Mouse (Mus musculus) frontal cortex, adult (tissue): Measurements from ENCODE around the gene Spem2.
"Not testable (repeated sequence)": the region's sequence is repeated elsewhere in the genome, so short reads cannot be mapped to it uniquely, and the experiment has no call there.

ENCODE experiments used
- ATAC-seq: cut with Nextera tagmentation; 2 replicates; pipeline ENCODE4 v1.9.2; 2017; ENCODE audit warnings: mild to moderate bottlenecking, moderate library complexity, mixed read lengths; ENCODE audit not compliant: low TSS enrichment

Gene Spem2

DNA sequence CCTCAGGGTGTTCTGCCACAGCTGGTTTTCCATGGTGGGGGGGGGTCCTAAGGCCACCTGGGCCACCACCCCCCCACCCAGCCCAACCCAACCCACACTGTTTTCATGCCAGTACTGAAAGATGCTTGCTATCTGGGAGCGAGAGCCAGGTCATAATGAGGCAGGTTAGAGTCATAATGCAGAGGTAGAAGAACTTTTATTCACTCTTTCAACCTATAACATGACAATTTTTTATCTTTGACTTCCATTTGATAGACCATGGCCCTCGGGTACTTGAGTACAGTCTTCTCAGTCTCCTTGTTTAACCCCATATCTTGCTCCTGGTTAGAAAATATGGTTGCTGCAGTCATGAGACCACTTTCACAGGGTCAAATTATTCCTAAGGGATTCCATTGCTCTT, at the start of gene Spem2:
Gene Spem2, minus strand, starts transcription at position 101 of the 400 bp plus-strand sequence.
- ATAC-seq, result no peak

DNA sequence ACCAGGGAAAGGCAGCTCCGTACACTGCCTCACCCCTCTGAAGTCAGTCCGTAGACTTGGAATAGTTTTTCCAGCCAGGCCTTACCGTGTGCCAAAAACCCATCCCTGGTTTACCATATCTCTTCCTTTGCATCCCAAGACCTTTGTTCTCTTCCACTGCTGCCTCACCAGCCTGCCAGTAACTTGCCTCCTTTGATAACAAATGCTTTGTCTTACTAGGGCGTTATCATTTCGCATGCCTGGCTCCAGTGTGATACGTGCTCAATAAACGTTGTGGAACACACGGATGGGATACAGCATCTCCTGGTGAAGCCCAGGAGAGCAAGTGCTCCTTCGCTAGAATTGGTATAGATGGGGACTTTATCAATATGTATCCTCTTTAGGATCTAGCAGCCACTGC, 49.1 kb upstream of the Spem2 start:
- no peak for ATAC-seq

- no peak for ATAC-seq
Observed at GRCm38 (mm10) chr11:69865561-69865960, 47.3 kb upstream of the Spem2 start.

DNA sequence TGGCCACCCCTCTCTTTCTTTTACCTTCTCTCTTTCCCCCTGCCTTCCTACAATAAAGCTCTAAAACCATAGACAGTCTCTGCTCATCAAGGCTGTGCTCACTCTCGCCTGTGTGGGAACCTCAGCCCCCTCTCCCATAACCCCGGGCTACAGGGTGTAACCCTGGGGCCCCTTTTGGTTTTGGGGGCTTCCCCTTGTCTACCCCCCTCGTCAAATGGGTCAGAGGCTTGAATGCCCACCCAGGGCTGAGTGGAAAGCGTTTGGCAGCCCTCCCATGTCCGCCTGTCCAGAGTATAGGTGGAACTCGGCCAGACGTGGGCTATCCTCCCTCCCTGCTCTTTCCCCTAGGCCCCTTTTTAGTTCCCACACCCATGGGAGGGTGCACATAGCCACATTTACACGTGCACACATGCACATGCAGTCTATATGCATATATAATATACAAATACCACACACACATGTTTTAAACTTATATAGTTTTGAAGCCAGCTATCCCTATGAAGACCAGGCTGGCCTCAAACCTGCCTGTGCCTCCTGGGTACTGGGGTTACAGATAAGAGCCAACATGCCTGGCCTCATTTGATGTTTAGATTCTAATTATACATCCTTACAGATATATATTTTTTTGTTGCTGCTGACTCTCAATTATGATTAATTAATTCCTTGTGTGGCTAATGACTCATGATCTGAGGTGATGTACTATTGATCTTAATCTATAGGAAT, 46.0 kb upstream of the Spem2 start:
- no peak for ATAC-seq

DNA sequence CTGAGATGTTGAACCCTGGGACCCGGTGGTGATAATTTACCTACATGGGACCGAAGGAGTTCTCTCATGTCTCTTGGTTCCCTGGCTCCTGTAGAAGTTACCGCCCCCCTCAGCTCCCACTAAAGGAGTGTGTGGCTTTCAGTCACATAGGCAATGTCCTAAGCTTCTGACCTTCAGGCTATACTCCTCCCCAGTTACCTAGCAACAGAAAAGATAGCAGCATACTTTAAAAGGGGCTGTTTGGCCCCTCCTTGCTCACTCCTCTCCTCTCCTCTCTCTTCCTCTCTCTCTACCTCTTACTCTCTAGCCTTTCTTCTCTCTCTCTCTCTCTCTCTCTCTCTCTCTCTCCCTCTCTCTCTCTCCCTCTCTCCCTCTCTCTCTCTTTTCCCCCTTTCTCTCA, 45.5 kb upstream of the Spem2 start:
- not testable (repeated sequence) for ATAC-seq

DNA sequence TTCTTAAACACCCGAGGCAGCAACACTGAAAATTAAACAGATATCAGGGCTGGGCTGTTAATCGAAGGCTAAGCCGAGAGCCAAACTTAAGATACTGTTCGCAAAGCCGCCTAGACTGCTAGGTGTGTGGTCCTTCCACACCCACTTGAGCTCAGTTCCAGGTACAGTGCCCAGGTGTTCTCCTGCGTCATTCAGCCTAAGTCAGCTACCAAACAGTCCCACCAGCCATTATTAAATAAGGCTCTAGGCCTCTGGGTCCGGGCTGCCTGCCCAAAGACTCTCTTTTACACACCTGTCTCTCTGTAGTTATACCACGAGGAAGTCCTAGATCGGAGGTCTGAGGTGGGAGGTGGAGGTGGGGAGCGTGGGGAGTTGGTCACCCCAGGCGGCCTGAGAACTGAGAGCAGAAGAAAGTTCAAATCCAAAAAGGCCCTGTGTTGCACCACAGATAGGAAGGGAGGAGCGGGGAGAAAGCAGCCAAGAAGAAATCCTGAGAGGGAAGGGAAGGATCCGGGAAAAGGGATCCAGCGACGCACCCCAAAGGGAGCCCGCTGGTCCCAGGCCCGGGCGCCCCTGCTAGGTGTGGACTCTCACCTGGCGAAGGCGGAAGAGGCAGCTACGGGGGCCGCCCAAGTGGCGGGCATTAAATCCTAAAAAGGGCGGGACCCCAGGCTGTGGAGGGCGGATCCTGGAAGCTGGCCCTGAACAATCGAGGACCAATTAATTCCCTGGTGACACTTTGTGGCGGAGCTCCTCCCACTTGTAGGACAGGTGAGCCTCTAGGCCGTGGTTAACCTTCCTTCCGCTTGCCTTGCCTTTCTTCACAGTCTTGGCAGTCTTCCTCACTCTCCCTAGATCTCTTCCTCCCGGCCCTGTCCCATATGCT, 40.1 kb upstream of the Spem2 start, which contains the start of gene Tnk1:
Gene Tnk1, minus strand, starts transcription at position 618 of the 886 bp plus-strand sequence.
- no peak for ATAC-seq

GRCm38 (mm10) chr11:69855347-69855746, 37.1 kb upstream of the Spem2 start:
- ATAC-seq, result no peak

DNA sequence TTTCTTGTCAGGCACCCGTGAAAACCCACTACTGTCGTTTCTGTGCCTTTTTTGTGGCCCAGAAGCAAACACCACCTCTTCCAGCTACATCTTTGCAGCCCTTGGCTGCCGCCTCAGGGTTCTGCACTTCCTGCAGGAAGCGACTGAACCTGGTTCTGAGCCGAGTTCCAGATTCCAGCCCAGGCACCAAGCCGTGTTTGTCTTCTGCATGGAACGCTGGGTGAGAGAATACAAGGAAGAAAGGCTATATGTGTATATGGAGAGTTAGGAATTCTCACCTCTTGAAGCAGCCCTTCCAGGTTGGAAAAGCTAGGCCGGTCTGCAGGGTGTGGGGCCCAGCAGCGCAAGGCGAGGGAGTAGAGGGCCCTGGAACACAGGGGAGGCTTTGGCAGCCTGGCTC, 36.4 kb upstream of the Spem2 start:
- no peak for ATAC-seq

- ATAC-seq, result no peak
Observed at GRCm38 (mm10) chr11:69853994-69854393, 35.7 kb upstream of the Spem2 start.

GRCm38 (mm10) chr11:69850754-69851153, 32.5 kb upstream of the Spem2 start:
- ATAC-seq, result no peak

GRCm38 (mm10) chr11:69849884-69850283, 31.6 kb upstream of the Spem2 start:
- no peak for ATAC-seq

DNA sequence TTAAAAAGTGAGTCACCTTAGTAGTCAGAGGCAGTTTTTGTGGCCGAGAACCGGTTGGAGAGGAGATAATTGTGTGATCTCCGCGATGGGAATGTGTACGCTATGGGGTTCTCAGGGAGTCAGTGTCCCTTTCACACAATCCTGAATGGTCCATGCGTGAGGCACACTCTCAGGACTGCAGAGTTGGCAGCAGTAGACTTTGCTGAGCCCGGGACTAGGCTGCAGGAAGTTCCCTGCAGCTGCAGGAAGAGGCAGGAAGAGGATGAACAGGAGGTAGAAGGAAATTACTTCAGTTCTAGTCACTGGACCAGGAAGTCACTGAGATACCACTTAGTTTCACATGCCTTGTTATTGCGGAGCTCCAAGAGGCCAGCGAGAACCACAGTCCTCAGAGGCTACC, 30.9 kb upstream of the Spem2 start:
- no peak for ATAC-seq

DNA sequence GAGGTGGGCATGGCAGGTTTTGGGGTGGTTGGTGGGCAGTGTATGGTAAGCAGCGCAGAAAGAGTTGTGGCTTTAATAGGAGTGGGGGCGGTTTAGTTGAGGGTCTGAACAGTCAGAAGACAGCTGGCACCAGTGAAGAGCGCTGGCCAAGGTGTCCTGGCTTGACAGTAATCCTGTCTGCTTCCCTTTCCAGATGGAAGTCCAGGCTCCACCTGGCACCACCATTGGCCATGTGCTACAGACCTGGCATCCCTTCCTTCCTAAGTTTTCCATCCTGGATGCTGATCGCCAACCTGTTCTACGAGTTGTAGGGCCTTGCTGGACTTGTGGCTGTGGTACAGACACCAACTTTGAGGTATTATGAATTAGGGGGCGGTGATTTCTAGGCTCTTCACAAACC, 29.8 kb upstream of the Spem2 start:
- no peak for ATAC-seq

DNA sequence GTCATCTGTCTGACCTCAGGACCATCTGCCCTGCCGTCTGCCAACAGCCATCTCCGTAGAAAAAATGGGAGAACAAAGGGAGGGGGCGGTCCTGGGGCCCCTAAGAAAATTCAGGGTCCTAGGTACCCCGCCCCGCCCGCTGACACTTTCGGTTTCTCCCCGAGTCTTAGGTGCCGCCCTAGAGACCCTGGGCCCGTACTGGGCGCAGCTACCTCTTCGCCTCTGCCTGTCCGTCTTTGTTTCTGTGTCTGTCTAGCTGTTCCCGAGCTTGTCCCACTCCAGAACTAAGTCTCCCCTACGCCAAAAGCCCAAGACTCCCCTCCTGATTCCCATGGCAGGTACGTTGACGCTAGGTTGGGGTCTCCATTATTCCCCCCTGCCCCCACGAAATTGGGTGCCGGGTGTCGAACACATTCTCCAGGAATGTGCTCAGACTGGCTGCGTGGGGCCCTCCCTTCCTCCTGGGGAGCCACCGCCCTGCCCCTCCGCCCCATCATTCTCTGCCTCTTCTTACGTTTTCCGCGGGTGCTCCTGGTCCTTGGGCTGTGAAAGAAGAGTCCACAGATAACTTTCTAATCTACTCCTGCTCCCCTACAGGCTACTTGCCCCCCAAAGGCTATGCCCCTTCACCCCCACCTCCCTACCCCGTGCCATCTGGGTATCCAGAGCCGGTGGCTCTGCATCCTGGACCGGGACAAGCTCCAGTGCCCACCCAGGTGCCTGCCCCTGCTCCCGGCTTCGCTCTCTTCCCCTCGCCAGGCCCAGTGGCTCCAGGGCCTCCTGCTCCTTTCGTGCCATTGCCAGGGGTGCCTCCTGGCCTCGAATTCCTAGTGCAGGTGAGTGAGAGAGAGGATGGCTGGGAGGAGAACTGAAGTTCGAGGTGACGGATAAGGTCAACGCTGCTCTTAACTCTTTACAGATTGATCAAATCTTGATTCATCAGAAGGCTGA, 28.7 kb upstream of the Spem2 start:
- ATAC-seq, result no peak

DNA sequence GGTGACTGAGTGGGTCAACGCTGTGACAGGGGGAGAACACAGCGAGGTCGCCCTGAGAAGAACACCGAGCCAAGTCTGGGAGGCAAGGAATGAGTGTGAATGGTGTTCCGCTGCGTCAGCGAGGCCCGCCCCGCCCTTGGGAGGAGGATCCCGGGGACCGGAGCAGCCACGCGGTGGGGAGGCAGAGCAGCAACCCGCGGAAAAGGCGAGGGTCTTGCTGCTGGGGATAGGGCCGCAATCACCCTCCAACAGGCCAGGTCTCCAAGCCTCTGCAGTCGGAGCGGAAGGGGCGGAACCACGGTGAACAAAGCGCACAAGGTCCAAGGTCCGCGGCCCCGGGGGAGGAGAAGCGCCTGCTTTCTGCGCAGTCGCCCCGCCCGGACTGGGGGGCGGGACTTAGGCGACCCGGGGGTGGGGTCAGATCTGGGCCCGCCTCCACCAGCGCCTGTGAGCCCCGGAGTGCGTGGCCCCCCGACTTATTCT, 28.0 kb upstream of the Spem2 start, which contains the start of gene Plscr3:
Gene Plscr3, plus strand, starts transcription at position 179 of the 483 bp plus-strand sequence.
- peak; percentile 86 for ATAC-seq

GRCm38 (mm10) chr11:69838714-69839104, 20.4 kb upstream of the Spem2 start:
- ATAC-seq, result no peak; the same call in 1 of the 2 replicates

DNA sequence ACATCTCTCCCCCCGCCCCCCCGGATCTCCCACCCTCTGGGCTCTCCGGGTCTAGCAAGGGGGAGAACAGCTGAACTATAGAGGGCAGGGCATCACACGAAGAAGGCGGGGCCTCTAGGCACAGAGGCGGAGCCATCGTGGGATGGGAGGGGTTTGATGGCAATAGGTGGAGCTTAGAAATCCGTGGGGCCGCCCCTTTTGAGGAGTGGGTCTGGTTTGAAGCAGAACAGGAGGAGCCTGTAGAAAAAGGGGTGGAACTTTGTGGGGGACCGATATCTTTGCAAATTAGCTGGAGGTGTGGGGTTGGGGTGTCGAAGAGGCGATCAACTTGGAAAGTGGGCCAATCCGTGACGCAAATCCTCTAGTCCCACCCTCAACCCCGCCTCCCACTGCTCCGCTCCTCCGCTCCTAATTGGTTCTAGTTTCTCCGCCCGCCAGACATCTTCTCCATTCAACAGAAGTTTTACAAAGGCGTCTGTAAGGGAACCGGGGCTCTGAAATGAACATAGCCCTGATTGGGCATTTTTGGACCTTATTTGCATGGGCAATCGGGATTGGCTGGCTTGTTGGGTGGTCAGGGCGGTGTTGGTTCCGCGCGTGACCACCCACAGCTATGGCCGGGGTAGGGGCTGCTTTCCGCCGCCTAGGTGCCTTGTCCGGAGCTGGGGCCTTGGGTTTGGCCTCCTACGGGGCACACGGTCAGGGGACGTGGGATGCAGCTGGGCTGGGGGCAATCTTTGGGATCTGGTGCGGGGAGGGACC, 19.9 kb upstream of the Spem2 start, which contains the start of gene Tmem256:
Gene Tmem256, plus strand, starts transcription at position 563 of the 762 bp plus-strand sequence.
- peak; percentile 92 for ATAC-seq

DNA sequence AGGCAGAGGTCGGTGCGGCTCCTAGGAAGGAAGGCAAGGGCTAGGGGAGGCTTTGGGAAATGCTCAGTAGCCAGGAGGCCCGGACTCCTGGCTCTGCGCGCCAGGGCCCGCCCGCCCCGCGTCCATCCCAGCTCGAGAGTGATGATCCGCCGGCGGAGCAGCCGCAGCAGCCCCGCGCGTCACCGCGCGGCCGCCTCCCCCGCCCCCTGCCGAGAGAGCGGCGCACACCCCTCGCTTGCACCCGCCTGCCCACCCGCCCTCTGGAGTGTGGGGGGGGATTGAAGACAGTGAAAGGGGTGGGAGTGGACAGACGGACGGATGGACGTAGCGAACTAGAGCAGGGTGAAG, 19.3 kb upstream of the Spem2 start, which contains the start of gene Nlgn2:
Gene Nlgn2, minus strand, starts transcription at position 181 of the 348 bp plus-strand sequence.
- peak; percentile 48 for ATAC-seq

DNA sequence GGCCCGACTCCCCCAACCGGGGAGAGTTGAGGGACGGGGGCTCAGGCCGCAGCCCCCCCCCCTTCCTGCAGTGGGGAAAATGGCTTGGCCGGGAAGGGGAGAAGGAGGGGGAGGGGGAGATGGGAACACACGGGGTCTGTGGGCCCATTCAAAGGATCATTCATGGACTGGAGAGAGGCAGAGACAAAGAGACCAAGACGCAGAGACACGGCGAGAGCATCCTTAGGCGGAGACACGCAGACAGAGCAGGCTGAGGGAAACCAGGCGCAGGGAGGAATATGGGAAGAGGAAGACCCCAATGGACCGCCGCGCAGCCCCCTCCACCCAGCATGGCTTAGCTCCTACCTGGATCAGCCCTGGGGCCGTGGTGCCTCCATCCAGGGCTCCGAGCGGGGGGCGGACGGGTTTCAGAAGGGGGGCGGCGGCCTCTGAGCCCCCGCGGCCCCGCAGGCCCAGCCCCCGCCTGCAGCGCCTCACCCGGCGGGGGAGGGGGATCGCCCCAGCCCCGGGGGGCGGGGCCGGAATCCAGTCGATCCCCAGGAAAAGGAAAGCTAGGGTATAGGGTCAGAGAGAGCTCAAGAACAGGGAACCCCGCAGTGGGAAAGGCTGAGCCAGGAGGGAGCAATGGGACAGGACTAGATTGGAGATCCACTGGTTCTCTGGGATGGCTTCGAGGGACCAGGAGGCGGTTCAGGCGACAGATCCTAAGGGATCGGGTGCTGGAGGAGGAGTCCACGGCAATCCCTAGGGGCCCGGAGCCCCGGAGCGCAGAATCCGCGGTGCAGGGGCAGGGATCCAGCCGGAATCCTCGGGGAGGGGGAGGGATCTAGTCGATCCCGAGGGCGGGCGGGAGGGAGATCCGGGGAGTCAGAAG, 18.7 kb upstream of the Spem2 start:
- no peak for ATAC-seq

DNA sequence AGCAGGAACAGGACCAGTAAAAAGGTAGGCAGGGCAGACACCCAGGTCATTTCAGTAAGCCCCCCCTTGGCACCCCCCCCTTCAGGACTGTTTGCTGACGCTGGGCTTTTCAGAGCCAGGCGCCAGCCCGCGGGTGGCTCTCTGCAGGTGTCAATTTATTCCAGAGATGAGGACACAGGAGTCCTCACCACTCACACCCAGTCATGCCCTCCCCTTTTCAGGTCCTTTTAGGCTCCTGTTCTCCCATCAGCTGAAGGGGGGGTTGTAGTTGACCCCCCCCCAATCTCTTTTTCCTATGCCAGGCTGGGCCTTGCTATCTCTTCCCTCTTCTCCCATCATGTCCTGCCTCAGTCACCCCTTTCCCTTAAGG, 17.7 kb upstream of the Spem2 start:
- no peak for ATAC-seq
